12 mouse cellular contexts compared by ENCODE assay signal in the genomic region with DNA sequence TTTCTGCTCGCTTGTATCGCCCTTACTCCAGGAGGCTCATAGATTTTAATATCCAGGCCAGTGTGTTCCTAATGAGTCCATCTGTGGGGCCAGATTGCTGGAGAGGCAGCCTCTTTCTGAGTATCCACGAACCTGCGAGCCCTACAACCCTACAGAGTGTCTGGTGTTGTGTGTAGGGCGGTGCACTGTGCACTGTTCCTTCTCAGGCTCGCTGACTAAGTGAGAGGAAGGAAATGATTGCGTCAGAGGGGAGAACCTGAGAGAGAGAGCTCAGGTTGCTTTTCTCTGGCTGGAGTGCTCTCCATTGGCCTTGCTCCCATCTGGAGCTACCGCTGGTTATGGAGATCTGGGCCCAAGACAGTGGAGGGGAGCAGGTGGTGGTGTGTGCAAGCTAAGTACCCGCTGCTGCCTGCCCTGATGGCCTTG. TPM values are rescaled to one million over a fixed set of nuclear protein-coding genes. Genes with fewer than 3 reads are reported as not detected.
DNase-seq lines count a peak whose midpoint lies in the region; ATAC-seq and TF ChIP-seq lines count a peak whose summit lies in the region.
"Had no signal": no experiment of that assay in that cellular context is flagged by ENCODE, and none has a peak within 500 bp of the region (broad histone marks: within the 10 kb centered on the region; RNA-seq: fewer than 3 reads in every experiment).

No protein-coding gene starts in this region.

- intact Hi-C loops in heart, adult 2 months (cut with DNase I), result loop anchor here (5.0 kb wide), 1 partner anchor 97 kb away; no protein-coding TSS in a partner anchor
- intact Hi-C loops in left cerebral cortex, postnatal 14 days (cut with DNase I), result no loop called here

- no peak for TF ChIP-seq POLR2A in heart, adult 2 months (IDR thresholded peaks at IDR 0.05; ENCODE audit: insufficient read depth, low read depth, low read length)

- peaks cover 31% of the 10 kb centered on the region for H3K36me3 ChIP-seq in liver, embryonic 13.5 days
- H3K36me3 ChIP-seq in heart, adult 2 months (ENCODE audit: control insufficient read depth, insufficient read depth, low read length), result peaks cover 3% of the 10 kb centered on the region; the same call in 1 of the 2 replicates

- TF ChIP-seq CTCF in heart, adult 2 months (IDR thresholded peaks at IDR 0.05), result no peak

- H3K9ac ChIP-seq in liver, embryonic 13.5 days, result no peak overlapping the region
- no peak overlapping the region for H3K9ac ChIP-seq in heart, adult 2 months (ENCODE audit: low read depth, low read length)
- H3K9ac ChIP-seq: embryonic facial prominence, embryonic 15.5 days had no signal

- peaks cover 2% of the 10 kb centered on the region for H3K79me2 ChIP-seq in heart, adult 2 months (replicated peaks; ENCODE audit: control insufficient read depth, insufficient read depth, low read length)

- no peak overlapping the region for H3K4me3 ChIP-seq in liver, embryonic 13.5 days (replicated peaks)
- H3K4me3 ChIP-seq in heart, adult 2 months, result no peak overlapping the region
- H3K4me3 ChIP-seq: embryonic facial prominence, embryonic 15.5 days; megakaryocyte, embryonic 14.5 days had no signal

- ATAC-seq in liver, embryonic 13.5 days (ENCODE audit: low read depth), result no peak

- DNase-seq in liver, embryonic 13.5 days, result no peak
- DNase-seq in liver, result no peak
- peak; percentile 35 for DNase-seq in cerebellum, adult 11 months
- peak; percentile 44 to 50 for DNase-seq in cerebellum, postnatal 25 days
- peak; percentile 46 for DNase-seq in lung, postnatal 25 days (ENCODE audit: low spot score)
- no peak for DNase-seq in heart, adult 2 months
- DNase-seq in left cerebral cortex, postnatal 14 days (ENCODE audit: low spot score in 2 of 2), result no peak
- DNase-seq: adrenal gland, postnatal 25 days; heart, adult 11 months; kidney, adult 18-20 months had no signal

- H3K9me3 ChIP-seq in liver, embryonic 13.5 days (replicated peaks), result no peaks in the 10 kb centered on the region
- H3K9me3 ChIP-seq: embryonic facial prominence, embryonic 15.5 days; megakaryocyte, embryonic 14.5 days had no signal

- H3K27me3 ChIP-seq in liver, embryonic 13.5 days, result no peaks in the 10 kb centered on the region
- no peaks in the 10 kb centered on the region for H3K27me3 ChIP-seq in heart, adult 2 months (ENCODE audit: control insufficient read depth, insufficient read depth, low read length)
- H3K27me3 ChIP-seq: embryonic facial prominence, embryonic 15.5 days; megakaryocyte, embryonic 14.5 days had no signal

- 69% methylated on average over 9 of the region's 9 CpGs for WGBS in liver, embryonic 13.5 days (ENCODE audit: insufficient replicate concordance)
- 61% methylated on average over 9 of the region's 9 CpGs for WGBS in heart, adult 2 months

- peaks cover 80% of the 10 kb centered on the region for H3K4me1 ChIP-seq in liver, embryonic 13.5 days (replicated peaks)
- H3K4me1 ChIP-seq in heart, adult 2 months (ENCODE audit: control insufficient read depth, insufficient read depth, low read length), result peaks cover 1% of the 10 kb centered on the region; the same call in 1 of the 2 replicates

- peak overlapping the region; percentile 3; the same call in 1 of the 2 replicates for H3K27ac ChIP-seq in liver, embryonic 13.5 days
- no peak overlapping the region for H3K27ac ChIP-seq in heart, adult 2 months
- H3K27ac ChIP-seq: embryonic facial prominence, embryonic 15.5 days had no signal

- TF ChIP-seq EP300 in heart, adult 2 months (IDR thresholded peaks at IDR 0.05; ENCODE audit: insufficient read depth, low read depth, low read length), result no peak

- no peak overlapping the region for H3K4me2 ChIP-seq in liver, embryonic 13.5 days
- H3K4me2 ChIP-seq: embryonic facial prominence, embryonic 15.5 days had no signal

RNA-seq across cellular contexts. Expression of gene Klhl25, which starts 11.7 kb away (rescaled TPM):
- polyA plus RNA-seq in liver, embryonic 13.5 days (2015; fragmentation: Nextera tagmentation; extraction: Ambion mirVana), result 10.3 and 11.3 TPM in 2 replicates
- total RNA-seq in heart, adult 2 months (2021), result 1 to 10 TPM; 4.8 to 6.4 TPM
- 5.9 and 7.1 TPM in 2 replicates for polyA plus RNA-seq in heart, adult 2 months (2012; rRNA removed)
- total RNA-seq in left cerebral cortex, postnatal 14 days (2021), result 10 to 100 TPM in 1 of 2 experiments, 1 to 10 TPM in 1; 9.4 to 11.3 TPM

Comparison
In these comparisons a context has a peak if more than half of its experiments do, and no peak if none do; other contexts are left out.
1. DNase-seq: peak in cerebellum, adult 11 months (single experiment), cerebellum, postnatal 25 days (2 of 2) and lung, postnatal 25 days (single experiment); none in liver, embryonic 13.5 days (single experiment), liver (single experiment), heart, adult 2 months (0 of 2) and left cerebral cortex, postnatal 14 days (0 of 2).